Mouse (Mus musculus) CH12.LX (cell line): ENCODE measurements at regions not wholly inside any gene's neighbourhood (a gene's known extent, or its start where the extent isn't known, plus 50 kb on each side); places are given as distances from the start of the nearest gene placed in this dataset.

ENCODE experiments used
- DNase-seq: peaks from one replicate; pipeline ENCODE4 v3.0.0-alpha.2; 2013; ENCODE audit errors: extremely low read depth
- H3K27ac ChIP-seq: 2 replicates; pipeline ENCODE4 v1.5.1; 2012; ENCODE audit warnings: low read depth, mild to moderate bottlenecking, control low read depth, moderate library complexity; ENCODE audit not compliant: insufficient read depth
- H3K27me3 ChIP-seq: replicated peaks from 2 replicates; pipeline ENCODE3; 2012; ENCODE audit warnings: inconsistent platforms
- H3K36me3 ChIP-seq, 2 experiments: replicated peaks in 1 of 2; 2 replicates each; pipeline versions ENCODE3 to v1.6.1; 2012; ENCODE audit warnings: inconsistent platforms in 1 of 2, low read length in 1 of 2, mild to moderate bottlenecking in 1 of 2, mixed read lengths in 1 of 2, moderate library complexity in 1 of 2; ENCODE audit not compliant: control insufficient read depth in 1 of 2, insufficient read depth in 1 of 2
- H3K4me1 ChIP-seq, 2 experiments: 2 replicates each; pipeline ENCODE4 v1.6.1; 2012; ENCODE audit warnings: inconsistent platforms in 1 of 2, moderate library complexity in 1 of 2; ENCODE audit not compliant: insufficient read depth in 2 of 2, control insufficient read depth in 1 of 2
- H3K4me2 ChIP-seq: 2 replicates; pipeline ENCODE4 v1.6.1; 2012; ENCODE audit warnings: low read depth, mild to moderate bottlenecking, control low read depth; ENCODE audit not compliant: poor library complexity, insufficient read depth, severe bottlenecking
- H3K4me3 ChIP-seq, 3 experiments: fragments of 150-350 bp in 1 of 3; sonication (generic) in 1 of 3; replicated peaks in 1 of 3; 2 replicates each; pipeline versions ENCODE3 to v1.5.1; 2011 to 2012; ENCODE audit warnings: low read depth in 2 of 3, low read length in 2 of 3, mild to moderate bottlenecking in 2 of 3, moderate library complexity in 2 of 3, control low read depth in 1 of 3, improper control_type of control experiment in 1 of 3, inconsistent platforms in 1 of 3, mixed read lengths in 1 of 3; ENCODE audit not compliant: poor library complexity in 1 of 3
- H3K79me2 ChIP-seq: replicated peaks from 2 replicates; pipeline ENCODE4 v1.6.1; 2012; ENCODE audit warnings: mild to moderate bottlenecking, moderate library complexity; ENCODE audit not compliant: control insufficient read depth, poor library complexity, insufficient read depth, severe bottlenecking; ENCODE audit errors: extremely low read depth
- H3K9ac ChIP-seq: 2 replicates; pipeline ENCODE4 v1.6.1; 2012; ENCODE audit warnings: low read depth, mild to moderate bottlenecking, control low read depth, moderate library complexity; ENCODE audit not compliant: insufficient read depth
- H3K9me3 ChIP-seq: replicated peaks from 2 replicates; pipeline ENCODE3; 2012; ENCODE audit warnings: low read length, inconsistent platforms, mixed read lengths
- CTCF ChIP-seq, 2 experiments: IDR thresholded peaks in 1 of 2; conservative IDR thresholded peaks in 1 of 2; 2 replicates each; pipeline ENCODE4 v1.5.1; 2011 to 2012; ENCODE audit warnings: low read depth in 2 of 2, low read length in 2 of 2, improper control_type of control experiment in 1 of 2, inconsistent platforms in 1 of 2, mild to moderate bottlenecking in 1 of 2, moderate library complexity in 1 of 2
- E2F4 ChIP-seq: IDR thresholded peaks from 2 replicates; pipeline ENCODE4 v1.6.1; 2011; ENCODE audit warnings: low read depth, low read length, improper control_type of control experiment; ENCODE audit not compliant: insufficient replicate concordance
- ELF1 ChIP-seq: IDR thresholded peaks from 2 replicates; pipeline ENCODE4 v1.6.1; 2014; ENCODE audit warnings: low read depth, mild to moderate bottlenecking, inconsistent platforms, low read length, improper control_type of control experiment
- EP300 ChIP-seq: IDR thresholded peaks from 2 replicates; pipeline ENCODE4 v1.6.1; 2011; ENCODE audit warnings: low read length, improper control_type of control experiment
- GABPA ChIP-seq: IDR thresholded peaks from 2 replicates; pipeline ENCODE4 v1.6.1; 2012; ENCODE audit warnings: low read depth, low read length, improper control_type of control experiment, inconsistent platforms; ENCODE audit not compliant: insufficient replicate concordance
- JUN ChIP-seq: IDR thresholded peaks from 2 replicates; pipeline ENCODE4 v1.6.1; 2011; ENCODE audit warnings: low read depth, mild to moderate bottlenecking, low read length, improper control_type of control experiment, moderate library complexity; ENCODE audit not compliant: insufficient read depth
- JUND ChIP-seq: conservative IDR thresholded peaks from 2 replicates; pipeline ENCODE4 v1.6.1; 2011; ENCODE audit warnings: low read depth, low read length, improper control_type of control experiment
- KAT2A ChIP-seq: IDR thresholded peaks from 2 replicates; pipeline ENCODE4 v1.6.1; 2012; ENCODE audit warnings: low read length, improper control_type of control experiment, inconsistent platforms; ENCODE audit not compliant: insufficient replicate concordance
- MXI1 ChIP-seq: IDR thresholded peaks from 2 replicates; pipeline ENCODE4 v1.6.1; 2011; ENCODE audit warnings: mild to moderate bottlenecking, low read depth, low read length, improper control_type of control experiment
- MYC ChIP-seq: IDR thresholded peaks from 2 replicates; pipeline ENCODE4 v1.6.1; 2011; ENCODE audit warnings: low read depth, mild to moderate bottlenecking, improper control_type of control experiment, low read length
- NRF1 ChIP-seq: IDR thresholded peaks from 2 replicates; pipeline ENCODE4 v1.6.1; 2014; ENCODE audit warnings: low read depth, mild to moderate bottlenecking, inconsistent platforms, low read length, improper control_type of control experiment, moderate library complexity
- SIN3A ChIP-seq: IDR thresholded peaks from 2 replicates; pipeline ENCODE4 v1.6.1; 2012; ENCODE audit warnings: low read length, improper control_type of control experiment, inconsistent platforms
- TCF12 ChIP-seq: IDR thresholded peaks from 2 replicates; pipeline ENCODE4 v1.6.1; 2014; ENCODE audit warnings: low read depth, mild to moderate bottlenecking, inconsistent platforms, low read length, improper control_type of control experiment
- UBTF ChIP-seq: IDR thresholded peaks from 2 replicates; pipeline ENCODE4 v1.6.1; 2012; ENCODE audit warnings: low read depth, mild to moderate bottlenecking, inconsistent platforms, low read length, improper control_type of control experiment, moderate library complexity
- USF2 ChIP-seq: conservative IDR thresholded peaks from 2 replicates; pipeline ENCODE4 v1.6.1; 2011; ENCODE audit warnings: low read depth, low read length, improper control_type of control experiment
- ZC3H11A ChIP-seq: IDR thresholded peaks from 2 replicates; pipeline ENCODE4 v1.6.1; 2012; ENCODE audit warnings: low read depth, mild to moderate bottlenecking, inconsistent platforms, low read length, improper control_type of control experiment
- ZKSCAN1 ChIP-seq: IDR thresholded peaks from 2 replicates; pipeline ENCODE4 v1.6.1; 2012; ENCODE audit warnings: low read depth, inconsistent platforms, low read length, improper control_type of control experiment, borderline replicate concordance
- dilution Hi-C: fragments of 300-500 bp; cut with MboI; formaldehyde crosslinking; loops from 2 replicates; pipeline ENCODE4 v1.14.3; 2020; ENCODE audit warnings: low sequenced_read_pairs; ENCODE audit not compliant: extremely low pct_unique_long_range_greater_than_20kb, extremely low pct_ligation_motif_present
- in situ Hi-C: fragments of 300-500 bp; cut with MboI; formaldehyde crosslinking; loops from 3 replicates; pipeline ENCODE4 v1.14.3; 2019; ENCODE audit warnings: low sequenced_read_pairs, low pct_ligation_motif_present, low pct_unique_long_range_greater_than_20kb, mixed read lengths

DNA sequence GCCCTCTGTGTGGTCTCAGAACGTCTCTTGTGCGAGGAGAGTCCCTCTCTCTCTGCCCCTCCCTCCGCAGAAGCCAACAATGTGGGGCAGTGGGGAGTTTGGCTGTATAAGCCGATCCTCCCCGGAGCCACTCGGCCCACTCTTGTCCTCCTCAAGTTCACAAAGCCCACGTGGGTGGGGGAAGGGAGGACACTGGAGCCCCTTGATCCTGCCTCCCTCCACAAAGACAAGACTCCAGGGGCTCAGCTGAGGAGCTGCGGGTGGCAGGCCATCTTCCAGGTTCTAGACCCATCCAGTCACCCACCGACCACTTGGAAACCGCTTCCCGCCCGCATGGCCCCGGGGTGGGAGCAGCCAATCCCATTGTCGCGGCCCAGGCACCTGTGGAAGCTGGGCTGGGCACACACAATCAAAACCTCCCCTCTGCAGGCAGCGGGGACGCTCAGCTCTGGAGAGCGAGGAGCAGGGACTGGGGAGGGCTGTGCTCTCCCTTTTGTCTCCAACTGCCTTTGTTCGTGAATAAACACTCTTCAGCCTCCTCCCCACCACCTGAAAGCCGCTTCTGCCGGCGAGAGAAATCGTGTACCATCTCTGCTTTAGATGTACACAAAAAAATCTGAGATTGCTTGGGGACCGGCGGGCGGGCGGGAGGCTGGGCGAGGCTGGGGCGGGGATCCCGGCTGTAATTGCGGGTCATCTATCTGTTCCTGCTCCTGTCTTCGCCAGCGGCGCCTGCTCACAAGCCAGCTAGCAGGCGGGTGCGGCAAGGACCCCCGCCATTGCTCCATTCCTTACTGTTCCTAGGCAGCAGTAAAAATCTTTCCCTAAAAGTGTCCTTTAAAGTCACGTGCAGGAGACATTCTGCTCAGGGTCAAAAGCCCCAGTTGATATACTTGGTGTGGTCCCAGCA lies 74.7 kb upstream of the Unc5a start:
- in situ Hi-C loops = no loop called here

GRCm38 (mm10) chr13:54876556-54876955 lies 72.7 kb upstream of the Unc5a start:
- Histone ChIP-seq H3K9ac (no peak overlapping the region), H3K79me2 (no peaks in the 10 kb centered on the region), H3K9me3 (no peaks in the 10 kb centered on the region), H3K27ac (no peak overlapping the region), H3K36me3 (no peaks in the 10 kb centered on the region), H3K27me3 (peaks cover 59% of the 10 kb centered on the region), H3K4me2 (no peak overlapping the region), H3K4me3 (no peak overlapping the region), H3K4me1 (peaks cover 9 to 26% of the 10 kb centered on the region in 2 experiments)
- peak; percentile 27 for DNase-seq
- dilution Hi-C loops = no loop called here
- in situ Hi-C loops = no loop called here
- TF ChIP-seq ELF1 = no peak
- no peak for TF ChIP-seq EP300
- no peak for TF ChIP-seq SIN3A
- TF ChIP-seq ZC3H11A = no peak
- no peak for TF ChIP-seq MXI1
- no peak for TF ChIP-seq MYC
- TF ChIP-seq E2F4 = no peak
- no peak for TF ChIP-seq KAT2A
- no peak for TF ChIP-seq GABPA
- TF ChIP-seq UBTF = no peak
- no peak for TF ChIP-seq JUN
- TF ChIP-seq JUND = no peak
- no peak for TF ChIP-seq USF2
- TF ChIP-seq ZKSCAN1 = no peak
- TF ChIP-seq TCF12 = no peak

More for the DNA sequence above, 74.7 kb upstream of the Unc5a start:
- Histone ChIP-seq H3K4me1 (peaks cover 9 to 19% of the 10 kb centered on the region in 2 experiments), H3K9ac (no peak overlapping the region), H3K4me3 (no peak overlapping the region), H3K79me2 (no peaks in the 10 kb centered on the region)
- dilution Hi-C loops = no loop called here
- no peak for DNase-seq
- TF ChIP-seq NRF1 (no peak), CTCF (conservative IDR thresholded peaks at IDR 0.05 in 1 of 2, IDR thresholded peaks at IDR 0.05 in 1 of 2; ENCODE audit: low read depth in 2 of 2, low read length in 2 of 2) (no peak)
- TF ChIP-seq, all 38 proteins: peak for 0
- H3K27me3 ChIP-seq = peaks cover 71% of the 10 kb centered on the region
- no peak overlapping the region for H3K4me2 ChIP-seq
- H3K36me3 ChIP-seq = no peaks in the 10 kb centered on the region
- no peaks in the 10 kb centered on the region for H3K9me3 ChIP-seq
- H3K27ac ChIP-seq = no peak overlapping the region
